Mouse (Mus musculus) embryonic facial prominence, embryonic 10.5 days (tissue): ENCODE results near the gene Hmcn1. TPM values are rescaled to one million over a fixed set of nuclear protein-coding genes. Genes with fewer than 3 reads are reported as not detected.
A peak's percentile ranks its signal among the peaks of the same experiment; 100 is the strongest.

Source experiments
- DNase-seq: peaks from one replicate; pipeline ENCODE4 v3.0.0-alpha.2; 2017; ENCODE audit warnings: low spot score
- H3K27ac ChIP-seq: fragments of 300-500 bp; sonication (generic); replicated peaks from 2 replicates; pipeline ENCODE4 v1.5.1; 2016; ENCODE audit warnings: mild to moderate bottlenecking
- H3K27me3 ChIP-seq: fragments of 300-500 bp; sonication (generic); replicated peaks from 2 replicates; pipeline ENCODE4 v1.6.1; 2016; ENCODE audit warnings: low read depth, mild to moderate bottlenecking; ENCODE audit not compliant: poor library complexity, severe bottlenecking
- H3K36me3 ChIP-seq: fragments of 300-500 bp; sonication (generic); replicated peaks from 2 replicates; pipeline ENCODE4 v1.6.1; 2016; ENCODE audit warnings: mild to moderate bottlenecking, moderate library complexity
- H3K4me1 ChIP-seq: fragments of 300-500 bp; sonication (generic); 2 replicates; pipeline ENCODE4 v1.6.1; 2016
- H3K4me3 ChIP-seq: fragments of 300-500 bp; sonication (generic); 2 replicates; pipeline ENCODE4 v1.5.1; 2016; ENCODE audit warnings: mild to moderate bottlenecking, moderate library complexity
- H3K9me3 ChIP-seq: fragments of 300-500 bp; sonication (generic); 2 replicates; pipeline ENCODE4 v1.6.1; 2016; ENCODE audit warnings: mild to moderate bottlenecking
- WGBS: fragments of 180-500 bp; shearing (Covaris S2); methylation state at CpG from one replicate; pipeline ENCODE4 v1.1.7; 2016; 5-methylcytosine and 5-hydroxymethylcytosine counted together
- polyA plus RNA-seq: library from polyadenylated mRNA; unstranded; fragments of >200 nt; fragmentation: Nextera tagmentation; extraction: Ambion mirVana; gene quantifications from 2 replicates; pipeline ENCODE4 v1.2.1, GENCODE M21; 2016

The Hmcn1 gene
- polyA plus RNA-seq, 1 experiment from 2014 or later, result 19.0 TPM

DNA sequence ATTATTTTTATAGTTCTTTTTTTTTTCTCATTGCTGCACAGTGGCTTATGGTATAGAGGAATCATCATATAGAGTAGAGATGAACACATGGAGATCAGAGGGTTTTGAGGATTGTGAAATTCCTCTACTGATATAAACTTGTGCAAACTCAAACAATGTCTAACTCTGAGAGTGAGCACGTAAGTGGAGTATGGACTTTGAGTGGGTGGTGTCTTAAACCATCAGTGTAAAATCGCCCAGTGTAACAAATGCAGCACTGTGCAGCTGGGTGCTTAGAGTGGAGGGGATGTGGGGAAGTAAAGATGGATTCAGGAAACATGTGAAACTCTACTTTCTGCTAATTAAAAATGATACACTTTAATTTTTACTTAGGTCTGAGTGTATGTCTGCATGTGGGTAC is 408.8 kb downstream of the Hmcn1 start:
- DNase-seq, result no peak
- H3K36me3 ChIP-seq, result peaks cover 69% of the 10 kb centered on the region
- no peaks in the 10 kb centered on the region for H3K9me3 ChIP-seq
- 87% methylated on average over 2 of the region's 2 CpGs for WGBS
- peaks cover 5% of the 10 kb centered on the region; the same call in 1 of the 2 replicates for H3K4me1 ChIP-seq
- peaks cover 10% of the 10 kb centered on the region; the same call in 1 of the 2 replicates for H3K27me3 ChIP-seq
- H3K27ac ChIP-seq, result no peak overlapping the region
- no peak overlapping the region for H3K4me3 ChIP-seq

GRCm38 (mm10) chr1:150583734-150584133 is 409.5 kb downstream of the Hmcn1 start:
- Histone ChIP-seq H3K36me3 (peaks cover 72% of the 10 kb centered on the region), H3K27me3 (peaks cover 10% of the 10 kb centered on the region; the same call in 1 of the 2 replicates), H3K27ac (peak overlapping the region; percentile 14), H3K4me1 (peaks cover 5% of the 10 kb centered on the region; the same call in 1 of the 2 replicates), H3K9me3 (no peaks in the 10 kb centered on the region), H3K4me3 (no peak overlapping the region)
- no peak for DNase-seq
- WGBS, result 60% methylated on average over 8 of the region's 8 CpGs

- H3K27me3 ChIP-seq, result peaks cover 10% of the 10 kb centered on the region; the same call in 1 of the 2 replicates
- no peak overlapping the region for H3K4me3 ChIP-seq
- H3K9me3 ChIP-seq, result no peaks in the 10 kb centered on the region
- H3K4me1 ChIP-seq, result peaks cover 5% of the 10 kb centered on the region; the same call in 1 of the 2 replicates
- H3K27ac ChIP-seq, result no peak overlapping the region
- H3K36me3 ChIP-seq, result peaks cover 57% of the 10 kb centered on the region
- DNase-seq, result no peak
- 93% methylated on average over 7 of the region's 7 CpGs for WGBS
These were observed 412.7 kb downstream of the Hmcn1 start for GRCm38 (mm10) chr1:150580561-150580960.

- Histone ChIP-seq H3K4me1 (peaks cover 7% of the 10 kb centered on the region; the same call in 1 of the 2 replicates), H3K27ac (no peak overlapping the region), H3K9me3 (no peaks in the 10 kb centered on the region), H3K27me3 (no peaks in the 10 kb centered on the region), H3K4me3 (no peak overlapping the region), H3K36me3 (peaks cover 27% of the 10 kb centered on the region)
- no peak for DNase-seq
- 94% methylated on average over 8 of the region's 8 CpGs for WGBS
These were observed 419.8 kb downstream of the Hmcn1 start for GRCm38 (mm10) chr1:150573407-150573806.

DNA sequence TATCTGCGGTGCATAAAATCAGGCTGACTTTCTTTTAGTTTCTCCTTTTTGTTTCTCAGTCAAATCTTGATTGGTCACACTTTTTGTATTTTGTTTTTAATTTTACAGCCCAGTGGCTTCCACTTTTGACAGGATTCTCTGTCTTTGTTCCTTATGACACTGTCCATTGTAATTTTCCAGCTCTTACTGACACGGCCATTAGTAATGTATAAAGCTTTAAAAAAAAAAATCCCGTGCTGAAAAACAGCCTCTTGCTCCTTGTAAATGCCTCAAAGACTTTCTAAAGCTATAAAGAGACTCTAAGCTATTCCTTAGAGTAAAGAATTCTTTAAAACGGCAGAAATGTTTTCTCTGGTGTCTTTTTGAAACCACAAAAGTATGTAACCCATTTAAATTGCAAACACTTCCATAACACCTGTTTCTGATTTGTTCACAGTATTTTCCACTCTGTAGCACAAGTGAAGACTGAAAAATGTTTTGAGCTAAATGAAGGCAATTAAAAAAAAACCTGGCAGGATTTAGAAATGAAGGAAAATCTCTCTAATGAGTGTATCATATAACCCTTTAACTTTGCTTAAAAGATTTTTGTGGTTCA is 422.6 kb downstream of the Hmcn1 start:
- no peaks in the 10 kb centered on the region for H3K9me3 ChIP-seq
- H3K4me1 ChIP-seq, result peaks cover 7% of the 10 kb centered on the region; the same call in 1 of the 2 replicates
- peaks cover 24% of the 10 kb centered on the region for H3K36me3 ChIP-seq
- no peaks in the 10 kb centered on the region for H3K27me3 ChIP-seq
- DNase-seq, result no peak
- no peak overlapping the region for H3K27ac ChIP-seq
- WGBS, result 33% methylated on average over 4 of the region's 4 CpGs
- no peak overlapping the region for H3K4me3 ChIP-seq

GRCm38 (mm10) chr1:150569820-150570543 is 423.3 kb downstream of the Hmcn1 start:
- no peaks in the 10 kb centered on the region for H3K27me3 ChIP-seq
- H3K4me3 ChIP-seq, result no peak overlapping the region
- no peak overlapping the region for H3K27ac ChIP-seq
- no peak for DNase-seq
- H3K36me3 ChIP-seq, result peaks cover 28% of the 10 kb centered on the region
- peaks cover 7% of the 10 kb centered on the region; the same call in 1 of the 2 replicates for H3K4me1 ChIP-seq
- 92% methylated on average over 5 of the region's 5 CpGs for WGBS
- H3K9me3 ChIP-seq, result no peaks in the 10 kb centered on the region

DNA sequence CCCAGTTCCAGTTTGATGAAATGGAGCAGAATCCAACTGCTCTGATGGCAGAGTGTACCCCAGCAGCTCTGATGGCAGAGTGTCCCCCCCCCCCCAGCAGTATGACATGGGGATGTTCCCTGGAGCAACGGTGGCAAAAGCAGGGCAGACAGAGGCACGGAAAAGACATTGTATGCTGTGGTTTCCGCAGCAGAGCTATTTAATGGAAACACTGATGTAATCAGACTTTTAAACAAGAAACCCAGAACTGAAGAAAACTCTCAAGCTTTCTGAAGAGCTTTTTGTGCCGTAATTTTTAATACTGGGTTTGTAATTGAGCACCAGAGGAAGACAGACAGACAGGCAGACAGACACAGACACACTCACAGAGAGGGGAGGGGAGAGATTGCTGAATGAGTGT is 426.9 kb downstream of the Hmcn1 start:
- 89% methylated on average over 4 of the region's 4 CpGs for WGBS
- DNase-seq, result no peak
- H3K27ac ChIP-seq, result no peak overlapping the region
- no peak overlapping the region for H3K4me3 ChIP-seq
- H3K4me1 ChIP-seq, result peaks cover 4% of the 10 kb centered on the region; the same call in 1 of the 2 replicates
- no peaks in the 10 kb centered on the region for H3K27me3 ChIP-seq
- peaks cover 38% of the 10 kb centered on the region for H3K36me3 ChIP-seq
- no peaks in the 10 kb centered on the region for H3K9me3 ChIP-seq

DNA sequence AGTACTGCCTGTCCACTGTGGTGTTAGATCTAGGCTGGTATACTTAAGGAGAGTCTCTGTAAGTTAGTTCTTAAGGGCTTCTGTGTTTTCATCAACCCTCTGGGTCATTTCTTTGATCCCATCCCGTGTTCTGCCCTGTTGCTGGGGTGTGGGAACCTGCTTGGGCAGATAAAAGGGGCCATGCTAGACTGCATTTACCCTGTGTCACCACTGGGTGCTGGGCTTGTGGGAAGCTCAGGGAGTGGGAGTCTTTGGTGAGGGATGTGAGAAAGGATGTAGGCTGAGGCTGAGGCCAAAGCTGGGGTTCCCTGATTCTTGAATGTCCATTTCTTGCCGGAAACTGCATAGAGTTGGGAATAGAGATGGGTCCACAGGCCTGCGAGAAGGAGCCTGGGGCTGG is 436.6 kb downstream of the Hmcn1 start:
- Histone ChIP-seq H3K4me3 (no peak overlapping the region), H3K4me1 (no peaks in the 10 kb centered on the region), H3K9me3 (no peaks in the 10 kb centered on the region), H3K27ac (no peak overlapping the region), H3K36me3 (peaks cover 4% of the 10 kb centered on the region; the same call in 1 of the 2 replicates), H3K27me3 (no peaks in the 10 kb centered on the region)
- DNase-seq, result no peak
- 77% methylated on average over 3 of the region's 3 CpGs for WGBS

- DNase-seq, result no peak
- H3K4me1 ChIP-seq, result no peaks in the 10 kb centered on the region
- H3K4me3 ChIP-seq, result no peak overlapping the region
These were observed 441.8 kb downstream of the Hmcn1 start for GRCm38 (mm10) chr1:150551390-150551789.

GRCm38 (mm10) chr1:150546463-150546862 is 446.8 kb downstream of the Hmcn1 start:
- H3K9me3 ChIP-seq, result no peaks in the 10 kb centered on the region
- H3K36me3 ChIP-seq, result no peaks in the 10 kb centered on the region
- 64% methylated on average over 3 of the region's 3 CpGs for WGBS
- H3K4me1 ChIP-seq, result peaks cover 9% of the 10 kb centered on the region; the same call in 1 of the 2 replicates
- no peak for DNase-seq
- H3K27ac ChIP-seq, result no peak overlapping the region
- no peaks in the 10 kb centered on the region for H3K27me3 ChIP-seq
- H3K4me3 ChIP-seq, result no peak overlapping the region

More at GRCm38 (mm10) chr1:150551390-150551789, 441.8 kb downstream of the Hmcn1 start:
- Histone ChIP-seq H3K36me3 (no peaks in the 10 kb centered on the region), H3K27ac (no peak overlapping the region), H3K27me3 (no peaks in the 10 kb centered on the region), H3K9me3 (no peaks in the 10 kb centered on the region)
- WGBS, result 78% methylated on average over 1 of the region's 1 CpGs

GRCm38 (mm10) chr1:150540267-150540666 is 453.0 kb downstream of the Hmcn1 start:
- Histone ChIP-seq H3K36me3 (no peaks in the 10 kb centered on the region), H3K4me3 (no peak overlapping the region), H3K27me3 (no peaks in the 10 kb centered on the region), H3K27ac (no peak overlapping the region), H3K4me1 (peaks cover 52% of the 10 kb centered on the region), H3K9me3 (no peaks in the 10 kb centered on the region)
- DNase-seq, result peak; percentile 79
- 12% methylated on average over 5 of the region's 5 CpGs for WGBS

DNA sequence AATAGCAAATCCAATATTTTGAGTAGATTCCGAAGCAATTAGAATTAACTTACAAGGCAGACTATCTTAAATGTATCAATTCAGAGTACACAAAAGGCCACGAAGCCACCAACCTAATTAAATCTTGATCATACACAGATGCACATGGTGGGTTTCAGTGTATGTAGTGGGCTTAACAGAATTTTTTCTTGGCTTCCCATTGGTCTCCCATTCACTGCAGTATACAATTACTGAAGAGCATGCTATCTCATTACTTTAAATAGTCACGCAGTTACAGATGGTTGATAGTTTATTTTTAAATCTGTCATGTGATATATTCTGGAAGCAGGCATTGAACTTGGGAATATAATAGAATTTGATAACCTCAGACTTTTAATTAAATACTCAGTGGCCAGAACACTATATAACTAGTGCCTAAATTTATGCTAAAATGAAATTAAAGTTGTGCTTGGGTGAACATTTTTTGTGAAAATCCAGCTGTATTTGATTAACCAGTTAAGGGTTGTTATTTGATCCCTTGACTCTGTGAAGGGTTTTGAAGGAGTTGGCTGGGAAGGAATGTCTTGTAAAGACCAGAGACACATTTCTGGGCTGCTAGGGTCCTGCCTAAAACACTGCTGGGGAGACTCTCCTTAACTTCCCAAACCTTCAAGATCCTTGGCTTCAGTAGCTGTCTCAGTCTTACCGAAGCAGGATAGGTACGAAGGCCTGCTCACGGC is 455.7 kb downstream of the Hmcn1 start:
- Histone ChIP-seq H3K36me3 (no peaks in the 10 kb centered on the region), H3K27ac (peak overlapping the region; percentile 91), H3K4me3 (no peak overlapping the region), H3K4me1 (peaks cover 53% of the 10 kb centered on the region), H3K27me3 (no peaks in the 10 kb centered on the region), H3K9me3 (peaks cover 1% of the 10 kb centered on the region; the same call in 1 of the 2 replicates)
- 51% methylated on average over 6 of the region's 6 CpGs for WGBS
- DNase-seq, result peak; percentile 44
